Mouse (Mus musculus): ENCODE results near the gene Ccdc38. TPM values are rescaled to one million over a fixed set of nuclear protein-coding genes. Genes with fewer than 3 reads are reported as not detected.
A peak's percentile ranks its signal among the peaks of the same experiment; 100 is the strongest.

Gene Ccdc38
- total RNA-seq, 2 experiments from 2014 or later = not detected

GRCm38 (mm10) chr10:93610896-93611295 is 70.5 kb downstream of the Ccdc38 start:
- no peak for DNase-seq

GRCm38 (mm10) chr10:93611419-93612007 is 71.1 kb downstream of the Ccdc38 start:
- DNase-seq = peak; percentile 43

- no peak for DNase-seq
These were observed 74.4 kb downstream of the Ccdc38 start for GRCm38 (mm10) chr10:93614850-93615249.

- no peak for DNase-seq
These were observed 80.2 kb downstream of the Ccdc38 start for GRCm38 (mm10) chr10:93620438-93621179.

GRCm38 (mm10) chr10:93623725-93624124 is 83.3 kb downstream of the Ccdc38 start:
- DNase-seq = no peak

GRCm38 (mm10) chr10:93624151-93624550 is 83.7 kb downstream of the Ccdc38 start:
- no peak for DNase-seq

- no peak for DNase-seq
These were observed 89.9 kb downstream of the Ccdc38 start for GRCm38 (mm10) chr10:93630310-93630709.

- DNase-seq = no peak
These were observed 91.7 kb downstream of the Ccdc38 start for GRCm38 (mm10) chr10:93632086-93632485.

GRCm38 (mm10) chr10:93633563-93633962 is 93.1 kb downstream of the Ccdc38 start:
- no peak for DNase-seq

Other genes starting within 250 kb of the Ccdc38 start
- gene Elk3, start 229.5 kb upstream of the Ccdc38 start, total RNA-seq (2021) = 100 to 1,000 TPM; 102 to 103 TPM
- 100 to 1,000 TPM in 1 of 2 experiments, 10 to 100 TPM in 1; 99.3 to 109 TPM for gene Lta4h, start 87.2 kb upstream of the Ccdc38 start, total RNA-seq (2021)
- under 1 TPM; 0.12 to 0.14 TPM for gene Hal, start 51.9 kb upstream of the Ccdc38 start, total RNA-seq (2021)
- under 1 TPM; 0.17 to 0.18 TPM for gene Amdhd1, start 599 bp upstream of the Ccdc38 start, total RNA-seq (2021)
- 10 to 100 TPM; 20.3 to 21.3 TPM for gene Snrpf, start 49.1 kb downstream of the Ccdc38 start, total RNA-seq (2021)
- 10 to 100 TPM; 41.3 to 43.2 TPM for gene Ntn4, start 100.0 kb downstream of the Ccdc38 start, total RNA-seq (2021)

Data from heart, postnatal 4 days (tissue).